In the genomic region with DNA sequence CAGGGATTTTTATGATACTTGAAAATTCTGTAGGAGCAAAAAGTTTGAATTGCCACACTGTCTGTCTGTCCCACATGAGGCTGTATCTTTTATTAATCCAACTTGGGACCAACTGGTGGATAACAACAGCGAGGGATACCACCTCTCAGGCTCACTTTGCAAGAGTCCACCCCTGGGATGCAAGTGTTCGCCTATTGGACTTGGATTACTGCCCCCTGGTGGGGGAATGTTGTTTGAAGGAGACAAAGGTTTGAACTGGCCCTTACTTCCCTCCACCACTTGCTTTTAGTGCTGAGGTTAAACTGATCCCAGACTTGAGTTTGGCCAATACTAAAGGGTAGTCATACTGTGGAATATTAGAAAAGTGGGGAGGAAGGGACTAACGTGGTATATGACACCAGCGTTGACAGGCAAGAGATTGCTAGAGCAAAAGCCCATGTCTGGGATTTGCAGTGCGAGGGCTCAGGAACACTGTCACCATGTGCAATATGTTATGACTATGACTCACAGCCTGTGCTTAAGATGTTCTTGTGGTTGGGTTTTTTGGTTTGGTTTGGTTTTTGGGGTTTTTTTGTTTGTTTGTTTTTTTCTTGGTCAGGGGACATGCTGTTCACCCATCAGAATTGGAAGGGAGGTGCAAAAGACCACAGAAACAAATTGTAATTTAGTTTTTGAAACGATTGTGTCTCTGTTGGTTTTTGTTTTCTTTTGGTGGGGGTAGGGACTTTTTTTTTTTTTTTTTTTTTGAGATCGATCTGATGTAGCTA, we compare ENCODE assay signal across 8 mouse cellular contexts. TPM values are rescaled to one million over a fixed set of nuclear protein-coding genes. Genes with fewer than 3 reads are reported as not detected.
DNase-seq lines count a peak whose midpoint lies in the region; ATAC-seq and TF ChIP-seq lines count a peak whose summit lies in the region.

A gene (plus strand): TSS at position 717 of the 767 bp plus-strand sequence.

- peak; percentile 74 for TF ChIP-seq CTCF in midbrain, postnatal 0 days (IDR thresholded peaks at IDR 0.05)

- intact Hi-C loops in left cerebral cortex, postnatal 10 days (cut with DNase I): loop anchor here (10.0 kb wide), 1 partner anchor 92 kb away; no protein-coding TSS in a partner anchor

- peak; percentile 37 to 38 for DNase-seq in urinary bladder, adult 18-20 months (ENCODE audit: low spot score in 2 of 2)
- no peak for DNase-seq in urinary bladder, adult 2 months (ENCODE audit: low spot score)
- peak; percentile 68 for DNase-seq in cerebellum, adult 11 months
- DNase-seq in intestine, embryonic 14.5 days (ENCODE audit: low spot score): peak; percentile 85
- peak; percentile 32 to 76 for DNase-seq in left cerebral cortex, postnatal 10 days (ENCODE audit: extremely low spot score in 1 of 2, low spot score in 2 of 2)
- peak; percentile 77 for DNase-seq in midbrain, postnatal 0 days (ENCODE audit: low spot score)
- peak; percentile 42 to 54 for DNase-seq in thymus, postnatal 36 days

- H3K9me3 ChIP-seq in forebrain, embryonic 16.5 days (ENCODE audit: control insufficient read depth, low read length): no peaks in the 10 kb centered on the region
- no peaks in the 10 kb centered on the region for H3K9me3 ChIP-seq in intestine, embryonic 14.5 days (ENCODE audit: control insufficient read depth, low read length)
- no peaks in the 10 kb centered on the region for H3K9me3 ChIP-seq in midbrain, postnatal 0 days (ENCODE audit: low read length)

- H3K9ac ChIP-seq in forebrain, embryonic 16.5 days (replicated peaks; ENCODE audit: low read depth, low read length): no peak within 1 kb of the TSS
- H3K9ac ChIP-seq in intestine, embryonic 14.5 days (ENCODE audit: low read length): no peak within 1 kb of the TSS
- no peak within 1 kb of the TSS for H3K9ac ChIP-seq in midbrain, postnatal 0 days (replicated peaks; ENCODE audit: low read length, poor library complexity, severe bottlenecking)

- no peak within 1 kb of the TSS for H3K4me3 ChIP-seq in forebrain, embryonic 16.5 days (replicated peaks; ENCODE audit: low read length)
- H3K4me3 ChIP-seq in intestine, embryonic 14.5 days (ENCODE audit: low read depth, low read length): no peak within 1 kb of the TSS
- no peak within 1 kb of the TSS for H3K4me3 ChIP-seq in midbrain, postnatal 0 days (ENCODE audit: low read depth, low read length)

- no peak within 1 kb of the TSS for H3K4me2 ChIP-seq in forebrain, embryonic 16.5 days (ENCODE audit: low read length)
- no peak within 1 kb of the TSS for H3K4me2 ChIP-seq in intestine, embryonic 14.5 days (ENCODE audit: low read length)
- H3K4me2 ChIP-seq in midbrain, postnatal 0 days (ENCODE audit: low read depth, low read length, poor library complexity, severe bottlenecking): no peak within 1 kb of the TSS

- 0 out of 2 replicates have a peak, but pooled peaks cover 5% of the 10 kb centered on the region for H3K36me3 ChIP-seq in forebrain, embryonic 16.5 days (ENCODE audit: control insufficient read depth, insufficient read depth)
- H3K36me3 ChIP-seq in intestine, embryonic 14.5 days (ENCODE audit: control insufficient read depth, insufficient read depth, low read length): peaks cover 51% of the 10 kb centered on the region
- H3K36me3 ChIP-seq in midbrain, postnatal 0 days (ENCODE audit: insufficient read depth, low read length): no peaks in the 10 kb centered on the region

- no peaks in the 10 kb centered on the region for H3K27me3 ChIP-seq in forebrain, embryonic 16.5 days (replicated peaks; ENCODE audit: control insufficient read depth, insufficient read depth, low read length)
- no peaks in the 10 kb centered on the region for H3K27me3 ChIP-seq in intestine, embryonic 14.5 days (replicated peaks; ENCODE audit: control insufficient read depth, insufficient read depth, low read length)
- H3K27me3 ChIP-seq in midbrain, postnatal 0 days (ENCODE audit: insufficient read depth, low read length): no peaks in the 10 kb centered on the region

- ATAC-seq in forebrain, embryonic 16.5 days: peak; percentile 47; the same call in 1 of the 2 replicates
- ATAC-seq in intestine, embryonic 14.5 days (replicated peaks; ENCODE audit: low FRiP score, low TSS enrichment, low read depth): peak; percentile 52; the same call in 1 of the 2 replicates
- no peak for ATAC-seq in midbrain, postnatal 0 days (ENCODE audit: low FRiP score)

- H3K4me1 ChIP-seq in forebrain, embryonic 16.5 days (replicated peaks; ENCODE audit: control insufficient read depth, insufficient read depth, low read length): no peaks in the 10 kb centered on the region
- H3K4me1 ChIP-seq in intestine, embryonic 14.5 days (replicated peaks; ENCODE audit: control insufficient read depth, insufficient read depth, low read length): no peaks in the 10 kb centered on the region
- H3K4me1 ChIP-seq in midbrain, postnatal 0 days (ENCODE audit: insufficient read depth, low read length): no peaks in the 10 kb centered on the region; the same call in 1 of the 2 replicates

- WGBS in forebrain, embryonic 16.5 days: 72% methylated on average over 7 of the region's 7 CpGs
- 73% methylated on average over 7 of the region's 7 CpGs for WGBS in intestine, embryonic 14.5 days
- WGBS in midbrain, postnatal 0 days: 67% methylated on average over 7 of the region's 7 CpGs

- no peak within 1 kb of the TSS for H3K27ac ChIP-seq in forebrain, embryonic 16.5 days (ENCODE audit: low read length)
- no peak within 1 kb of the TSS for H3K27ac ChIP-seq in intestine, embryonic 14.5 days (ENCODE audit: low read depth)
- no peak within 1 kb of the TSS for H3K27ac ChIP-seq in midbrain, postnatal 0 days (ENCODE audit: low read depth, low read length)

RNA-seq across cellular contexts. Expression of the gene that starts here (rescaled TPM):
- 0.50 and 0.55 TPM in 2 replicates for polyA plus RNA-seq in urinary bladder, adult 2 months (2012; rRNA removed)
- polyA plus RNA-seq in forebrain, embryonic 16.5 days (2015; fragmentation: Nextera tagmentation; extraction: Ambion mirVana): 2.7 and 3.3 TPM in 2 replicates
- polyA plus RNA-seq in intestine, embryonic 14.5 days (2014; fragmentation: Nextera tagmentation; extraction: Ambion mirVana): 6.4 and 6.8 TPM in 2 replicates
- 1 to 10 TPM; 1.6 TPM for total RNA-seq in left cerebral cortex, postnatal 10 days (2021)
- total RNA-seq in midbrain, postnatal 0 days (2014; rRNA removed): 0.27 and 0.85 TPM in 2 replicates
- polyA plus RNA-seq in midbrain, postnatal 0 days (2015; fragmentation: Nextera tagmentation; extraction: Ambion mirVana): 1.6 and 2.3 TPM in 2 replicates
